Mouse (Mus musculus) colon, adult 2 months (tissue): Measurements from ENCODE around the gene Lkaaear1. TPM values are rescaled to one million over a fixed set of nuclear protein-coding genes. Genes with fewer than 3 reads are reported as not detected.

Experiments
- polyA plus RNA-seq: library from polyadenylated mRNA; depleted of rRNA; stranded (reverse); fragments of >200 nt; gene quantifications from 2 replicates; pipeline ENCODE4 v1.2.3, GENCODE M21; 2012; rRNA removed

Gene Lkaaear1
- polyA plus RNA-seq = not detected in 2 replicates

DNA sequence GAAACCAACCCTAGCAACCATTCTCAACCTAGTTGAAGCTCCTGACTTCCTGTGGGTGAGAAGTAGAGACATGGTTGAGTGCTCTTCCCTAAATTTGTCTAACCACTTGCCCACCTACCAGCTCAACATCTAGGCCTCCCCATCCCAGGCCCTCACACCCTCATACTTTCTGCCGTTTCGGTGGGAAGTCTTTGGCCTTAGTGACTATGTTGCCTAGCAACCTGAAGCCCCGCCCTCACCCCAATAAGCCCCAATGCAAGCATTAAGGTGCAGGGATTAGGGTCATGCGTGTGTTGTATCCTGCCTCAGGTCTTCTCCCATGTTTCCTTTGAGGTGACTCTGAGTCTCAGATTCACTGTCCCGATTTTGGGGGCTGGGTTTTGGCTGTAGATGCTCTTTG lies at the start of gene Lkaaear1:
TSS of gene Lkaaear1 (minus strand) at position 202 of the 400 bp plus-strand sequence.

DNA sequence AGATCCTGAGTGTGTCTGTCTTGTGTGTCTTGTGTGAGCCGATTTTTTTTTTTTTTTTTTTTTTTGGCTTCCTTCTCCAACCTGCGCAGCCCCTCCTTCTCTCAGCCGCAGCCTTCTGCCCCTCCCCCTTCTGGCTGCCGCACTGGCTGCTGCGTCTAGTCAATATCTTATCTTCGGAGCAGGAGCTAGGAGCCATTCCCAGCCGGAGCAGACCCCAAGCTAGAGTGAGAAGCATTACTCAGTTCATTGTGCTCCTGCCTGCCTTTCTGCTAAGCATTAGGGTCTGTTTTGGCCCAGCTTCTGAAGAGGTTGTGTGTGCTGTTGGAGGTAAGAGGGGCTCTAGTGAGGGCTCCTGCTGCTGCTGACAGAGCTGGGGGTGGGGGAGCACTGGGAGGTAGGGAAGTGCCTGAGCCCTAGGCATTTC lies 16.7 kb upstream of the Lkaaear1 start, which contains the start of gene Oprl1:
TSS of gene Oprl1 (plus strand) at position 114 of the 424 bp plus-strand sequence.

DNA sequence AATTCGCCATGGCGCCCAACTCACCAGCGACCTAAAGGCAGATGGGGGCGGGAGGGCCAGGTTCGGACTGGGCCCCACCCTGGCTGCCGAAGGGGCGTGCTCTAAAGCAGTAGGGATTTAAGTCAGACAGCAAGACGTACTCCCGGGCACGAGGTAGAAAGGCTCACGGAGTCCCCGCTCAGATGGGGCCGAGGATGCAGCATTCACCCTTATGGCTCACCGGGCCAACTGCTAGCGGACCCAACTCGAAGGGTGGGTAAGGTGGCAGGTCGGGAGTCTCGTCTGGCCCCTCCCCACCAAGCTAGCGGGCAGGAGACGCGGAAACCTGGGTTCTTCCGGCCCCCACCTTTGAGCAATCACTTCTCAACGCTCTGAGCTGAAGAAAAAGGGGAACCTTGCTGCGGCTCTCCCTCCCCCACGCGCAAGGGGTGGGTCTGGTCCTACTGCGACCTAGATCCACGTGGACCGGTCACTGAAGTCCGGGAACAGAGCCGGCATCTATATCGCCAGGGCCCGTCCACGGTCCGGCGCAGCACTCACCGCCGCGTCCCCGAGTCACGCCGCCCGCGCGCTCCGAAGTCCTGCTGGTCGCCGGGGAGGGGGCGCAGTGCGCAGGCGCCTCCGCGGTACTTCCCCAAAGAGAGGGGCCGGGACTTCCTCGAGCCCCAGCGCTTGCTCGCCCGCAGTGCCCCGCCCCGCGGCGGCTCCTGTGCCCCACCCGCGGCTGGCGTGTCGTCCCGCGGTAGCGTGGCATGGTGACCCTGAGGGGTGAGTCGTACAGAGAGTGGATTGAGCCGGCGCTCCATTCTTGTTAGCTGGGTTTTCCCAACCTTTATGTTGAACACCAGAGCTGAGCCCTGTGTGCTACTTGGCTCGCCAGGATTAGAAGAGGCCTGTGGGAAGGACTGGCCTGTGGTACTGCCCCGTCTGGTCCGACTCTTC lies 4.6 kb downstream of the Lkaaear1 start, which contains the start of gene Rgs19:
TSS of gene Rgs19 (minus strand) at position 639 of the 942 bp plus-strand sequence.

DNA sequence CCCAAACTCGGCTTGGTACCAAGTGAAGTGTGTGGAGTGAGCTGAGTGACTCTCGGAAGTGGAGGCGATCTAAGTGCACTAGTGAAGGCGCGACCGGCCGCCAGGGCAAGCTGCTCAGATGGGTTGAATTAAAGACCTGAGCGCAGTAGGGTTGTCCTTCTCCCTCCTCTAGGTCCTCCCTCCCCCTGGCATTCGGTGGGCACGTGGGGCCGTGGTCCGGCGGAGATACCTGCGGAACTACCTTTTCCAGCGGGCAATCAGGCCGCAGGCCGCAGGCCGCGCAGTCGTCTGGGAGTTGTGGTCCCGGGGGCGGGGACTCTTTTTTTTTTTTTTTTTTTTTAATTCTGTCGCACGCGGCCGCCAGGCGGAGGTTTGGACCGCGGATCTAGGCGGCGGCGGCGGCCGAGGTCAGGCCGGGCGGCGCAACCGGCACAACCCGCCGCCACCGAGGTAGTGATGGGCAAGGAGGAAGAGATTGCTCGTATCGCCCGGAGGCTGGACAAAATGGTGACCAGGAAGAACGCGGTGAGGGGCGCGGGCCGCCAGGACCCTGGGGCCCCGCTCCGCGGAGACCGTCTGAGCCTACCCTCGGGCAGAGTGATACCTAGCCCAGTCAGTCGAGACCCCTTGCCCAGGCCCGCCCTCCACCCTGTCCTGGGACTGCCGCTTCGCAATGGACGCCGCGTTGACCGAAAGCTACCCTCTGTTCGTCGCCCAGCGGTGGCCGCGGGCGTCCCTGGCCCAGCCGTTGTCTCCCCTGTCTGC lies 18.1 kb downstream of the Lkaaear1 start, which contains the start of gene Tcea2:
TSS of gene Tcea2 (plus strand) at position 360 of the 765 bp plus-strand sequence.

GRCm38 (mm10) chr2:181671326-181671725 lies 26.9 kb downstream of the Lkaaear1 start, which contains the start of gene Sox18:
Gene Sox18 (minus strand): TSS chr2:181671640.

DNA sequence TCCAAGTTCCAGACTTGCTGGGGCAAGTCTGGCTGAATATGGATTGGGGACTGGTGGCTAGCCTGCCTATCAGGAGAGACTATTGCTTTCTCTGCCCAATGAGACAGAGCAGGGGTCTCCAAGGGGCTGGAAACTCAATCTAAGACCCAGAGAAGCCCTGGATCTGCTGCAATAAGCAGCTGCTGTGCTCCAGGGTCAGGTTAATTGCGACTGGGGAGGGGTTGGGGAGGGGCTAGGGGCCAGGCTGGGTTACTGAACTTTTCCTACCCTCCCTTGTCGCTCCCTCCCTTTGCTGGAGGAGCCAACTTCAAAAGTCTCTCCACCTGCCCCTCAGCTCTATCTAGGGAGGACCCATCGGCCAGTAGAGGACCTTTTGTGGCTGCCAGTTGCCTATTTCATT lies 41.5 kb downstream of the Lkaaear1 start, which contains the start of gene Gm29797:
TSS of gene Gm29797 (plus strand) at position 301 of the 400 bp plus-strand sequence.

Other genes with a start within 250 kb of the Lkaaear1 start
- 2.0 TPM in 2 replicates for gene Zbtb46, start 239.0 kb downstream of the Lkaaear1 start, polyA plus RNA-seq
- not detected in 2 replicates for gene Abhd16b, start 205.2 kb downstream of the Lkaaear1 start, polyA plus RNA-seq
- gene Tpd52l2, start 201.3 kb downstream of the Lkaaear1 start, polyA plus RNA-seq = 31.4 and 40.7 TPM in 2 replicates
- gene Dnajc5, start 178.0 kb downstream of the Lkaaear1 start, polyA plus RNA-seq = 51.9 and 64.1 TPM in 2 replicates
- gene Uckl1, start 113.5 kb downstream of the Lkaaear1 start, polyA plus RNA-seq = 161 and 197 TPM in 2 replicates
- gene Prpf6, start 106.6 kb downstream of the Lkaaear1 start, polyA plus RNA-seq = 12.3 and 13.0 TPM in 2 replicates
- gene Zfp512b, start 105.6 kb downstream of the Lkaaear1 start, polyA plus RNA-seq = 39.9 and 47.0 TPM in 2 replicates
- 30.8 and 41.3 TPM in 2 replicates for gene Samd10, start 99.2 kb downstream of the Lkaaear1 start, polyA plus RNA-seq
- not detected in 2 replicates for gene Gm29797, start 41.4 kb downstream of the Lkaaear1 start, polyA plus RNA-seq
- 37.5 and 40.1 TPM in 2 replicates for gene Sox18, start 26.8 kb downstream of the Lkaaear1 start, polyA plus RNA-seq
- gene Tcea2, start 18.1 kb downstream of the Lkaaear1 start, polyA plus RNA-seq = 6.5 and 6.7 TPM in 2 replicates
- gene Rgs19, start 4.5 kb downstream of the Lkaaear1 start, polyA plus RNA-seq = 34.0 and 48.2 TPM in 2 replicates
- gene Oprl1, start 16.6 kb upstream of the Lkaaear1 start, polyA plus RNA-seq = 0.57 and 0.79 TPM in 2 replicates
- gene Myt1, start 64.9 kb upstream of the Lkaaear1 start, polyA plus RNA-seq = 1.3 and 1.4 TPM in 2 replicates
- 16.3 and 19.0 TPM in 2 replicates for gene Pcmtd2, start 139.4 kb upstream of the Lkaaear1 start, polyA plus RNA-seq
- 3.5 and 3.9 TPM in 2 replicates for gene Polr3k, start 165.9 kb upstream of the Lkaaear1 start, polyA plus RNA-seq